Mouse (Mus musculus): ENCODE data around the gene Hscb. TPM values are rescaled to one million over a fixed set of nuclear protein-coding genes. Genes with fewer than 3 reads are reported as not detected.

The Hscb gene
- total RNA-seq, 2 experiments from 2014 or later = 11.3 to 13.9 TPM

- no peak overlapping the region for H3K4me3 ChIP-seq
- peak; percentile 88 for TF ChIP-seq CTCF (conservative IDR thresholded peaks at IDR 0.05)
- peak in 1 of 2 experiments; percentile 64 for DNase-seq (ENCODE audit: low spot score in 2 of 2)
- no peak overlapping the region for H3K27ac ChIP-seq
These were observed 50.9 kb downstream of the Hscb start for GRCm38 (mm10) chr5:110788684-110789083.

DNA sequence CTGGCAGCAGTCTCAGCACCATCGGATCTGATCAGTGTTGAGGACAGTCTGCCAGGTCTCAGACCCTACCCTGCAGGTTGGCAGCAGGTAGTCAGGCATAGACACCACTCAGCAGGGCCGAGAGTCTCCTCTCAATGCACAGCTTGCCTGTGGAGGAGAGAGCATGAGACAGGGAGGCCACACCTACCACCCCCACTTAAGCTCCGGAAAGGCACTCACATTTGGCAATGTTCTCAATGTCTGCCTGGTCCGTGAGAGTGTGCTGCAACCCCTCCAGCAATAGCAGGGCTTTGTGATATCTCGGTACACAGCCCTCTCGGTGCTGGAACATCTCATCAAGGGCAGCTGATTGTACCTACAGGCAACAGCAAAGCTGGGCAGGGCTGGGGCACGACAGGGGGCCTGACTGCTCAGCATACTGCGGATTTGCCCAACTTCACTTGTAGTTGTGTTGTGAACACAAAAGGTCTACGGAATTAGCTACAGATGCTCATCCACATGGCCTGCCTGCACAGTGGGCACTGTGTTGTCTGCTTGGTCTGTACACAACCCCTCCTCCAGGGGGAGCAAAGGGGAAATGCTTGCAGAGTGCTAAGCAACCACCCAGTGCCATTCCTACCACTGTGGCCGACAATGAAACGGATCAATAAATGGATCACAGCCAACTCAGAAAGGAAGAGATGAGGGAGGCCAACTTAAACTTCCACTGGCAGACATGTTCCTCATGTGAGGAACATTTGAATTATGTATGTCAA lies 53.3 kb downstream of the Hscb start:
- TF ChIP-seq CTCF (conservative IDR thresholded peaks at IDR 0.05) = peak; percentile 73
- DNase-seq (ENCODE audit: low spot score in 2 of 2) = no peak
- H3K4me3 ChIP-seq = no peak overlapping the region
- H3K27ac ChIP-seq = peak overlapping the region; percentile 19

DNA sequence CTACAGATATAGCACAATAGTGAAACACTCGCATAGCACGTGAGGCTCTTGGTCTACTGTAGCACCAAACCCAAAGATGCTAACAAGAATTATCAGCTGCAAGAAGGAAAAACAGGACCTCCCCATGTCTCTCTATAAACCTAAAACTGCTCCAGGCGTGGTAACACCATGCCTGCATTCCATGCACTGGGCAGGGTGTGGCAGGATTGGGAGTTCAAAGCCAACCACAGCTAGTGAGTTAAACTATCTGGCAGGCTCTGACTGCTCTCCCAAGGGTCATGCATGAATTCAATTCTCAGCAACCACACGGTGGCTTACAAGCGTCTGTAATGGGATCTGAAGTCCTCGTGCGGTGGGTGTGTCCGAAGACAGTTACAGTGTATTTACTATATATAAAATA lies 56.4 kb downstream of the Hscb start:
- no peak for DNase-seq (ENCODE audit: low spot score in 2 of 2)
- H3K4me3 ChIP-seq = no peak overlapping the region
- H3K27ac ChIP-seq = no peak overlapping the region
- TF ChIP-seq CTCF (conservative IDR thresholded peaks at IDR 0.05) = no peak

DNA sequence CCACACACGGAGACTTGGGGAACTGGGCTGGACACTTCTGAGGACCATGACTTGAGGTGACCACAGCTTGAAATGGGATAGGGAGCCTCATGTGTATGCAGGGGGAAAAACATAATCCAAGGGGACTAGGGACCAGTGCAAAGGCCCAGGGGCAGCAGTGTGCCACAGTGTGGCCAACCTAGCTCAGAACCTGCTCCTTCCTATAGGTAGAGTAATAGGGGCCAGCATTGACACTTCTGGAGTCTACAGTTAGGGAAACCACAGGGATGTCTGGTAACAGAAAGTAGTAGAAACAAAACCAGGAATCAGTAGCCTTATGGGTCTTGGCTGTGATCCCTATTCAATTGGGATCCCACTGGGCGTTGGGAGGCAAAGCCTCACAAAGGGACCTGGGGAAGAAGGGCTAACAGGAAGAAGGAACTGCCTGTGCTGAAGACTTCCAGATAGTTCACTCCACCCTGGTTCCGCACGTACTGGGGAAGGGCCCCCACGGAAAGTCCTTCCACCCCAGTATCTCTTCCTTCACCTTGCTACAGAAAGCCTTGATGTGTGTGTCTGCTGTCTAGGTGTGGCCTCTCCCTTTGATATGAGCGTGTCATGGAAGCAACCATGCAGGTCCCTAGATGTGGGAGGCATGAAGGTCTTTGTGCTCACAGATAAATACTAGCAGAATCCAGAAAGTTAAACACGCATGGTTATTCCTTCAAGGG lies 57.9 kb downstream of the Hscb start:
- no peak overlapping the region for H3K4me3 ChIP-seq
- no peak overlapping the region for H3K27ac ChIP-seq
- no peak for TF ChIP-seq CTCF (conservative IDR thresholded peaks at IDR 0.05)
- DNase-seq (ENCODE audit: low spot score in 2 of 2) = no peak

- no peak for DNase-seq (ENCODE audit: low spot score in 2 of 2)
- H3K4me3 ChIP-seq = peak overlapping the region; percentile 90
- no peak for TF ChIP-seq CTCF (conservative IDR thresholded peaks at IDR 0.05)
- H3K27ac ChIP-seq = peak overlapping the region; percentile 76
These were observed 58.6 kb downstream of the Hscb start for GRCm38 (mm10) chr5:110780761-110781528.

GRCm38 (mm10) chr5:110779998-110780760 lies 59.4 kb downstream of the Hscb start, which contains the start of gene Pus1:
TSS of gene Pus1 (minus strand) at chr5:110780659.
- TF ChIP-seq CTCF (conservative IDR thresholded peaks at IDR 0.05) = no peak
- Histone ChIP-seq H3K27ac (peak within 1 kb of the TSS; percentile 76), H3K4me3 (peak within 1 kb of the TSS; percentile 90)
- peak; percentile 92 to 93 for DNase-seq (ENCODE audit: low spot score in 2 of 2)

DNA sequence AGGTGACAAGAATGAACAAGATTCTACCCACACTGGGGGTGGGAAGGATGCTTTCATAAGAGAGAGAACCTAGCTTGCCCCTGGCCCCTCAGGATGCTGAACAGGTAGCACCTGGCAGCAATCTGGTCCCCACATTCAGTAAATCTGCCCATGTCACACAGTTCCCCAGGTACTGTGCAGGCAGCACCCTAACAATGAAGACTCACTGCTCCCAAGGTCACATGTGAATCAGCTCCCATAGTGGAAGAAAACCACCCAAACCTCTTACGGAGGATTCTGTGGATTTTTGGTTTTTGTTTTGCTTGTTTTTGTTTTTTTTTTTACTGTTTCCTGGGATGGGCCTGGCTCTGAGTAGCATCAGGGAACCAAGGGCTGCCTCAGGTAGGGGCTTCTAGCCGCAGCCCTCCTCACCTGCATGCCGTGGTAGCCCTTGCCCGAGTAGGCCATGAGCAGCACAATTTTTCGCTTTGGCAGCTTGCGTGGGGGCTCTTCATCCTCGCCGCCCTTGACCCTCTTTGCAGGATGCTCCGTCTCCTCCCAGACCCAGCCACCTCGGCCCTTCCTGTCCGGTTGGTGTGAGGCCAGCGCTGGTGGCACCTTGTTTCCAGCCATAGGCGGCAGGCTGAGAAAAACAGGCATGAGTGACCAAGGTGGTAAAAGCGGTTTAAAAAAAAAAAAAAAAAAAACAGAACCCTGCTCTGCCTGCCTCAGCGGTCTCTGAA lies 60.1 kb downstream of the Hscb start:
- H3K4me3 ChIP-seq = peak overlapping the region; percentile 90
- TF ChIP-seq CTCF (conservative IDR thresholded peaks at IDR 0.05) = no peak
- no peak for DNase-seq (ENCODE audit: low spot score in 2 of 2)
- H3K27ac ChIP-seq = peak overlapping the region; percentile 76; the same call in 1 of the 2 replicates

Other genes starting within 250 kb of the Hscb start
- gene Noc4l, start 186.4 kb downstream of the Hscb start, total RNA-seq (2021) = 10 to 100 TPM; 23.4 to 23.8 TPM
- gene Ddx51, start 186.3 kb downstream of the Hscb start, total RNA-seq (2021) = 10 to 100 TPM; 31.2 to 35.0 TPM
- gene Ep400, start 69.1 kb downstream of the Hscb start, total RNA-seq (2021) = 100 to 1,000 TPM; 104 to 114 TPM
- gene Pus1, start 59.1 kb downstream of the Hscb start, total RNA-seq (2021) = 10 to 100 TPM; 19.2 to 19.6 TPM
- 10 to 100 TPM; 70.0 to 72.8 TPM for gene Ulk1, start 29.7 kb downstream of the Hscb start, total RNA-seq (2021)
- gene Chek2, start 202 bp upstream of the Hscb start, total RNA-seq (2021) = 1 to 10 TPM in 1 of 2 experiments, under 1 TPM in 1; 0.56 to 2.8 TPM
- gene Ttc28, start 40.0 kb upstream of the Hscb start, total RNA-seq (2021) = 10 to 100 TPM; 10.2 to 11.7 TPM

All from layer of hippocampus, adult 2 months (tissue).